Mouse (Mus musculus) erythroblast, embryonic 14.5 days (primary cell): ENCODE data around the gene Trib2. TPM values are rescaled to one million over a fixed set of nuclear protein-coding genes. Genes with fewer than 3 reads are reported as not detected.

Experiments
- H3K27me3 ChIP-seq: 2 replicates; pipeline ENCODE4 v1.6.1; 2012; ENCODE audit warnings: inconsistent platforms; ENCODE audit not compliant: control insufficient read depth
- H3K36me3 ChIP-seq: 2 replicates; pipeline ENCODE4 v1.6.1; 2012; ENCODE audit warnings: mild to moderate bottlenecking, inconsistent platforms; ENCODE audit not compliant: control insufficient read depth
- H3K4me1 ChIP-seq: 2 replicates; pipeline ENCODE4 v1.6.1; 2012; ENCODE audit warnings: inconsistent platforms; ENCODE audit not compliant: control insufficient read depth
- H3K4me3 ChIP-seq: replicated peaks from 2 replicates; pipeline ENCODE3; 2012; ENCODE audit warnings: moderate library complexity, mild to moderate bottlenecking, inconsistent platforms
- H3K9me3 ChIP-seq: 2 replicates; pipeline ENCODE4 v1.6.1; 2012; ENCODE audit warnings: low read length, inconsistent platforms, mixed read lengths; ENCODE audit not compliant: control insufficient read depth
- GATA1 ChIP-seq: IDR thresholded peaks from 2 replicates; pipeline ENCODE4 v1.6.1; 2012; ENCODE audit warnings: low read length, inconsistent platforms, mixed read lengths
- TAL1 ChIP-seq: IDR thresholded peaks from 3 replicates; pipeline ENCODE4 v1.6.1; 2012; ENCODE audit warnings: low read length, inconsistent platforms, mixed read lengths
- polyA plus RNA-seq: library from polyadenylated mRNA; stranded (reverse); fragments of >175 nt; gene quantifications from 2 replicates; pipeline ENCODE4 v1.2.3, GENCODE M21; 2012

Trib2 gene
- polyA plus RNA-seq, 1 experiment = not detected

DNA sequence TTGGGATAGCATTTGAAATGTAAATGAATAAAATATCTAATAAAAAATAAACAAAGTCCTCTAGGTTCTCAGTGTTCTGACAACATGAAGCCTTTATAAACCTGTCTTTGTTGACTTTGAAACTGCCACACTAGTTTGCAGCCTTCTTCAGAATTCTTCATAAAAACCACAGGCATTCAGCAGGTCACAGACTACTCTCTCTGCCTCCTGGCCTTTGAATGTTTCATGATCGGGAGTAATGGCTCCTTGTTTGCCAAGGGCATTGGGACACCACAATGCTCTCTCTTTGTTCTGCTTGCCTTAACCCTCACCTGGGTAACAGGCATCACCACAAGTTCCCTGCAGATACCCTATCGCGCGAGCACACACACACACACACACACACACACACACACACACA is 7.5 kb downstream of the Trib2 start:
- no peak overlapping the region for H3K4me3 ChIP-seq
- no peaks in the 10 kb centered on the region for H3K9me3 ChIP-seq
- no peaks in the 10 kb centered on the region for H3K36me3 ChIP-seq
- H3K4me1 ChIP-seq = peaks cover 6% of the 10 kb centered on the region; the same call in 1 of the 2 replicates
- H3K27me3 ChIP-seq = peaks cover 12% of the 10 kb centered on the region
- TF ChIP-seq TAL1 (no peak), GATA1 (no peak)

DNA sequence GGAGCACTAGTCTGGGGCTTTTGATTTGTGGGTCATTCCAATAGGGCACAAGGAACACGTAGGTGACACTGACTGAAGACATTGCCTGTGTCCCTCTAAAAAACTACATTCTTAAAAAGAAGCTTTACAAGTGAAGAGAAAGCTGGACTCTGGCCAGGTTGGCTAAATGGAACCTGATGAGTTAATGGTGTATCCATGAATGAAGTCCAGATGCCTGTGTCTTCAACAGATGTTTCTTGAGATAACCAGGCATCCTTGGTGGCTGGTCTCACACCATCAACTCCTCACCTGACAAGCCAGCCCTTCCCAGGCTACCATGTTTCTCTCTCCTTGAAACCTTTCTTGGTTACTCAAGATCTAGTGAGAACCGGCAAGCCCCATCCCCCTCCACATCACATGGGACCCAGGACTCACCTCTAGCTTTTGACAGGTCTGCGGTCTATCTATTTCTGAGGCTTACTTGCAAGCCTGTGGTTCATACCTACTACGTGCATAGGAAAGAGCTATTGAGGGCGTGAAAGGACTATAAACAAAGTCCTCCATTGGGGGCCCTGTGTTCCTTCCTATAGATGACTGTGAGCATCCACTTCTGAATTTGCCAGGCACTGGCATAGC is 8.4 kb downstream of the Trib2 start:
- no peak for TF ChIP-seq GATA1
- no peak for TF ChIP-seq TAL1
- Histone ChIP-seq H3K36me3 (no peaks in the 10 kb centered on the region), H3K4me1 (peaks cover 6% of the 10 kb centered on the region; the same call in 1 of the 2 replicates), H3K9me3 (no peaks in the 10 kb centered on the region), H3K4me3 (no peak overlapping the region), H3K27me3 (peaks cover 3% of the 10 kb centered on the region; the same call in 1 of the 2 replicates)

DNA sequence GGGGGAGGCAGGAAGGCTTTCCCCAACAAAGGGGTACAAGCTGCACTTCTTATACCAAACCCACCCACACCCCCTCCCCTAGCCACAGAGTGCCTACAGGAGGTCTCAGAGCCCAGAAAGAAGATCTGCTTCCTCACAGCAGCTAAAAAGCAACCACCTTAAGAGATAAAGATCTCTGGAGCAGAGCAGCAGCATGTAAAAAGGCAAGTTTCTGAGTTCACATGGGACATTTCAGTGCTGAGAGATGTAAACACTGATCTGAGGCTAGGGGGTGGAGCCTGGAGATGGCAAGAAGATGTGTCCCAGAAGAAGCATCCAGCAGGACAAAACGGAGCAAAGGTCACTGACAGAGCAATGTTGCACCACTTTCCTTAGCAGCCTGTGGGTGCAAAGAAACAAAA is 11.8 kb downstream of the Trib2 start:
- Histone ChIP-seq H3K9me3 (no peaks in the 10 kb centered on the region), H3K27me3 (no peaks in the 10 kb centered on the region), H3K4me1 (peaks cover 6% of the 10 kb centered on the region; the same call in 1 of the 2 replicates), H3K4me3 (no peak overlapping the region), H3K36me3 (no peaks in the 10 kb centered on the region)
- TF ChIP-seq TAL1 (no peak), GATA1 (no peak)

DNA sequence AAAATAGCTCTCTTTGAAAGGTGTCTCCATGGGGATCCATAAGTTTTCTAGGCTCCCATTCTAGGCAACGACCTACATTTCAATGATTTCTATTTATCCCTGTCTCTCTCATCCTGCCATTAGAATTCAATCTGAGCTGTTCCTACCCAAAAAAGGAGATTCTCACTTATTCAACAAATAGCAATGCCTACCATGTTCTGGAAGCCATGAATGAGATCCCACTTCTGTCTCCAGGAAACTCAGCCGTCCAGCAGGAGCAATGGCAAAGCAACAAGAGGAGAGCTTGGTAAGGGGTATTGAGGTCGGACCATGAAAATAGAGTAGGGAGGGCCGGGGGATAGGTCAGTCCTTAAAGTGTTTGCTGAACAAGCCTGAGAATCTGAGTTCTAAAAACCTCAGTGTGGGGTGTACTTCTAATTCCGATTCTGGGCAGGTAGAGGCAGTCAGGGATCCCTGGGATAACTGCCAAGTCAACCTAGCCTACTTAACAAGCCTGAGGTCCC is 12.7 kb downstream of the Trib2 start:
- H3K36me3 ChIP-seq = no peaks in the 10 kb centered on the region
- H3K9me3 ChIP-seq = no peaks in the 10 kb centered on the region
- TF ChIP-seq TAL1 = no peak
- no peak for TF ChIP-seq GATA1
- H3K4me1 ChIP-seq = peaks cover 6% of the 10 kb centered on the region; the same call in 1 of the 2 replicates
- no peak overlapping the region for H3K4me3 ChIP-seq
- no peaks in the 10 kb centered on the region for H3K27me3 ChIP-seq

DNA sequence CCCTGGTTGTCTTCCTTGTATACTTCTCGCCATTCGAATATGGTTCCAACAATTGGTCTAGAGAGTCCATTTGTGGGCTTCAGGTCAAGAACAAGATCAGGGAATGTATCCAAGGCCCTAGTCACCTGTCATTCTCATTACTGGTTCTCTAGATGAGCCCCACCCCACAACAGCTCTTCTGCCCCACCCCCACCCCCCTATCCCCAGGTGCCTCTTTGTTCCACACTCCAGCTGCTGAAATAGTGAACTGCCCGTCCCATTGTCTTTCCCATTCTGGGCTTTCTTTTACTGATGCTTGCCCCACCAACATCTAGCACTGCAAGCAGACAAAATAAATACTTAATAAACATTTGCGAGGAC is 15.2 kb downstream of the Trib2 start:
- Histone ChIP-seq H3K36me3 (no peaks in the 10 kb centered on the region), H3K27me3 (no peaks in the 10 kb centered on the region), H3K9me3 (no peaks in the 10 kb centered on the region), H3K4me3 (no peak overlapping the region), H3K4me1 (no peaks in the 10 kb centered on the region)
- TF ChIP-seq TAL1 = no peak
- TF ChIP-seq GATA1 = no peak

DNA sequence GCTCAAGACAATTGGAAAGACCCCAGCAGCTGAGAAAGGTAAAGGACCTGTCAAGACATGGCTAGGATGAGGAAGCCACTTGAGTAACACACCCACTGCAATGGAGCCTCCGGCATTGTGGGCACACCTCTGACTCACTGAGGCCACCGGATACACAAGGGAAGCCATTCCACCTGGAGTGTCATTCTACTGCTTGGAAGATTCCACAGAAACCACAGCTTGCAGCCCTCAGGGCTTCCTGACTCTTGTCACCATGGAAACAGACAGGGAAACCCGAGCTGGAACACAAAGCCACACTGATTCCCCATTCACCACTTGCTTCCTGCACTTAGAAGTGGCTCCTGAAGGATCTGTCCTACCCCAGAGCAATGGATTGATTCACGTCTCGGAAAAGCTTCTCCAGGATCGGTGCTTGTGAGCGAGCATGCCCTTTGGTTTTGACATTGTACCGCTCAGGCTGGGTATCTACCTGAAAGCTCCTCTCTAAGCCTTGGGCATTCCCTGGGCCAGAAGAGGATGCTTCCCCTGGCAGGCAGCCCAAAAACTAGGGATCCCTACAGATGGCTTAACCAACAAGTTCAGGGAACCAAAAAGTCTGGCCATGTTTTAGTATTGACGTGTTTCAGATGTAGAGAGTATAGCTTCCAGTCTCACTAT is 15.7 kb downstream of the Trib2 start:
- Histone ChIP-seq H3K36me3 (no peaks in the 10 kb centered on the region), H3K4me3 (no peak overlapping the region), H3K4me1 (no peaks in the 10 kb centered on the region), H3K9me3 (no peaks in the 10 kb centered on the region), H3K27me3 (no peaks in the 10 kb centered on the region)
- TF ChIP-seq GATA1 (no peak), TAL1 (no peak)

DNA sequence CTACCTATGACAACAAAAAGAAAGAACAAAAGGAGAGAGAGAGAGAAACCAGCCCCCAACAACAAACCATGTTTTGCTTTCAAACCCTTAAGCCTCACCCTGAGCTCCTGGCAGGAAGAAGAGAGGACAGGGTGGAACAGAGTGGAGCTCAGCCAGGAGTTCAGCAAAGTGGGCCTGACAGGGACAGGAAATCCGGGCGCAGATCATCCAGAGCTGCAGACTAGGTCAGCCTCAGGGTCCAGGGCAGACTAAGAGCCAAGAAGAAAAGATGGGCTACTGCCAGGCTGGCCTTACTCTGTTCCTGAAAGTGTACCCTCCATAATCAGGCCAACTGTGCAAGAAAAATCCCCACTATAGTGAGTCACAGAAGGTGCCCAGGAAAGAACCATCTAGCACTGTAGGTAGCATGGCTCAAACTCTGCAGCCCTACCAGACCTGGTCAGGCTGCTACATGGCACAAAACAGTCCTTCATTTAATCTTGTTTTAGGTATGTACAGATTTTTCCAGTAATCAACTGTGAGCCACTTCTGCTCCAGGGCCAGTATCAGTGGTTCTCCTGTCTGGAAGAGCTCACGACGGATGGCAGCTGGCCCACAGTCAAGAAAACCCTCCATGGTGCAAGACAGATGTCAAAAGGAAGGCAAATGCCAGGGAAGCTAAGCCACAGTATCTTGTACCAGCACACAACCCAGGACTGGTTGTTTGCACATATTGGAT is 16.4 kb downstream of the Trib2 start:
- no peaks in the 10 kb centered on the region for H3K4me1 ChIP-seq
- no peaks in the 10 kb centered on the region for H3K27me3 ChIP-seq
- no peak for TF ChIP-seq TAL1
- TF ChIP-seq GATA1 = no peak

DNA sequence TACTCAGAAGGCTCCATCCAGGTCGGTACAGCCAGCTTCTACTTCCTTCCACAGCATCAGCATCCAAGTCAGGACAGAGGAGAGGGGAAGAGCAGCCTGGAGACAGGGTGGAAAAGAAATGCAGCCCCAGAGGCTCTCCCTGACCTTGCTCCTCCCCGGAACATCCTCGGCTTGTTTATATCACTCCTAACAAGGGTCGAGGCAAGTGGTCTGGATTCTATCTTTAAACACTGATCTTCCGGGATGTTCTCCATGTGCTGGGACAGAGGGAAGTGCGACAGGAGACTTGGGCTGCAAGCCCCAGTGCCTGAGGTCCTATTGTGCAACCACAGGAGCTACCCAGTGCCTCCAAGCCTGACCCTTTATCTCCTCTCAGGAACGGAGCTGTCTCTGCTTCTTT is 18.7 kb downstream of the Trib2 start:
- Histone ChIP-seq H3K36me3 (no peaks in the 10 kb centered on the region), H3K4me1 (no peaks in the 10 kb centered on the region), H3K4me3 (no peak overlapping the region), H3K27me3 (no peaks in the 10 kb centered on the region), H3K9me3 (no peaks in the 10 kb centered on the region)
- TF ChIP-seq TAL1 (no peak), GATA1 (no peak)

More for the DNA sequence above, 16.4 kb downstream of the Trib2 start:
- Histone ChIP-seq H3K9me3 (no peaks in the 10 kb centered on the region), H3K36me3 (no peaks in the 10 kb centered on the region), H3K4me3 (no peak overlapping the region)

DNA sequence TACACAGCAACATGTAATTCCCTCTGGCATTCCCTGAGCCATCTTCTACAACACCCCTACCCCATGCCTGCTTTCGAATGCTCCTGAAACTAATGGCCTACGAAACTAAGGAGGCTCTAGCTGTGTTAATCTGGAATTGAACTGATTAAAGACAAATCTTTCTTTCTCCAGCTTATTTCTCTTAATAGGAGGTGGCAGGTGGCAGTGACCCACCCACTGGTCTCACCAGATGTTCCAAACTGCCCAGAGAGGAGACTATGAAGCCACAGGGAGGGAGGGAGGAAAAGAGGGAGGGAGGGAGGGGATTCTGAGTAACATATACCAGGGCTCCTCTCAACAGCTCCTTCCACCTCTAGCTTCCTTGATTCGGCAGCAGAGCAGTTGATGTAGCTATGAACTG is 20.8 kb downstream of the Trib2 start:
- Histone ChIP-seq H3K4me3 (no peak overlapping the region), H3K4me1 (no peaks in the 10 kb centered on the region), H3K36me3 (no peaks in the 10 kb centered on the region), H3K27me3 (no peaks in the 10 kb centered on the region), H3K9me3 (no peaks in the 10 kb centered on the region)
- TF ChIP-seq TAL1 = no peak
- TF ChIP-seq GATA1 = no peak
